Mouse (Mus musculus) brain, embryonic 14.5 days (tissue): ENCODE results near the gene Limch1.

ENCODE experiments used
- CTCF ChIP-seq: fragments of 200-500 bp; IDR thresholded peaks from 2 replicates; pipeline ENCODE4 v1.5.1; 2012; ENCODE audit warnings: inconsistent platforms, mild to moderate bottlenecking, moderate library complexity, borderline replicate concordance; ENCODE audit not compliant: insufficient read depth, insufficient read length; ENCODE audit errors: extremely low read depth
- POLR2A ChIP-seq: fragments of 200-500 bp; IDR thresholded peaks from 2 replicates; pipeline ENCODE4 v1.6.1; 2012; ENCODE audit warnings: mild to moderate bottlenecking, inconsistent platforms, borderline replicate concordance; ENCODE audit not compliant: poor library complexity, insufficient read depth, insufficient read length, severe bottlenecking; ENCODE audit errors: extremely low read depth

GRCm38 (mm10) chr5:66996886-66997599, 251.4 kb downstream of the Limch1 start:
- TF ChIP-seq CTCF (peak; percentile 89), POLR2A (no peak)
